Mouse (Mus musculus): ENCODE measurements at regions not wholly inside any gene's neighbourhood (a gene's known extent, or its start where the extent isn't known, plus 50 kb on each side); places are given as distances from the start of the nearest gene placed in this dataset.

DNA sequence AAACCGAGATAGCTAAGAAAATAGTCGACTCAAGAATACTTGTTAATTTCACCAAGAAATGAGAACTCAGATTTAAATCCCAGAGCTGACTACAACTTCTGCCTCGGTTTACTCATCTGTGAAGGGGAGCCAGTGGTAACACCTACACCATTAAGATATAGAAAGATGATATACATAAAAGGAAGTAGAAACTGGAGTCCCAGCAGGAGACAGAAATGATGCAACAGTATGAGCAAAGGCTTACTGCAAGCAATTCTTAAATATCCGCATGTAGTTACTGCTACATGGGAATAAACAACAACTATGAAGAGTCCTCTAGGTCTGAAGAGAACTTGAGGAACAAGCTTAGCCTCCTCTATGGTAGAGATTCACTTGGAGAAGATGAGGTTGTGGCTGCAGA is 58.2 kb upstream of the Thbs1 start:
- TF ChIP-seq POLR2A (IDR thresholded peaks at IDR 0.05; ENCODE audit: extremely low read depth, insufficient read depth, low read length) (no peak), CTCF (IDR thresholded peaks at IDR 0.05; ENCODE audit: low read depth, low read length) (no peak)

Data from liver, adult 2 months (tissue).